Mouse (Mus musculus) ES-Bruce4 (cell line): Measurements from ENCODE around the gene Il3. TPM values are rescaled to one million over a fixed set of nuclear protein-coding genes. Genes with fewer than 3 reads are reported as not detected.

ENCODE experiments used
- H3K27ac ChIP-seq: 2 replicates; pipeline ENCODE4 v1.5.1; 2012; ENCODE audit warnings: low read length, inconsistent platforms; ENCODE audit not compliant: insufficient read depth
- H3K27me3 ChIP-seq: 2 replicates; pipeline ENCODE4 v1.6.1; 2012; ENCODE audit warnings: mild to moderate bottlenecking, low read length, inconsistent platforms; ENCODE audit not compliant: control insufficient read depth, poor library complexity, insufficient read depth, severe bottlenecking
- H3K36me3 ChIP-seq: 2 replicates; pipeline ENCODE4 v1.6.1; 2012; ENCODE audit warnings: inconsistent platforms, mild to moderate bottlenecking, low read length, moderate library complexity; ENCODE audit not compliant: control insufficient read depth, poor library complexity, insufficient read depth, severe bottlenecking
- H3K4me1 ChIP-seq: one replicate; pipeline ENCODE4 v1.8.1; 2011; ENCODE audit warnings: low read length; ENCODE audit not compliant: control insufficient read depth, insufficient read depth
- H3K4me3 ChIP-seq: 2 replicates; pipeline ENCODE4 v1.5.1; 2011; ENCODE audit warnings: low read depth, mild to moderate bottlenecking, low read length
- H3K9ac ChIP-seq: 2 replicates; pipeline ENCODE4 v1.6.1; 2012; ENCODE audit warnings: low read depth, mild to moderate bottlenecking, inconsistent platforms; ENCODE audit not compliant: poor library complexity, severe bottlenecking
- H3K9me3 ChIP-seq: replicated peaks from 2 replicates; pipeline ENCODE4 v1.6.1; 2012; ENCODE audit warnings: mild to moderate bottlenecking, low read length, inconsistent platforms; ENCODE audit not compliant: control insufficient read depth, poor library complexity, insufficient read depth, severe bottlenecking
- CTCF ChIP-seq: IDR thresholded peaks from one replicate; pipeline ENCODE4 v1.8.1; 2011; ENCODE audit warnings: low read depth, low read length
- EP300 ChIP-seq: IDR thresholded peaks from 2 replicates; pipeline ENCODE4 v1.6.1; 2011; ENCODE audit warnings: low read depth, low read length; ENCODE audit not compliant: insufficient read depth
- POLR2A ChIP-seq: IDR thresholded peaks from one replicate; pipeline ENCODE4 v1.8.1; 2011; ENCODE audit warnings: low read length; ENCODE audit not compliant: insufficient read depth
- polyA plus RNA-seq: library from polyadenylated mRNA; stranded (reverse); fragments of >200 nt; gene quantifications from 2 replicates; pipeline ENCODE4 v1.2.4, GENCODE M21; 2011; ENCODE audit warnings: low read depth; ENCODE audit not compliant: missing spikeins, insufficient read depth, insufficient read length

The Il3 gene
- polyA plus RNA-seq, 1 experiment: not detected

- H3K4me3 ChIP-seq: no peak overlapping the region
- TF ChIP-seq CTCF: no peak
- TF ChIP-seq POLR2A: no peak
- TF ChIP-seq EP300: no peak
- H3K27me3 ChIP-seq: no peaks in the 10 kb centered on the region
- H3K9ac ChIP-seq: no peak overlapping the region
- no peaks in the 10 kb centered on the region for H3K9me3 ChIP-seq
- no peaks in the 10 kb centered on the region for H3K4me1 ChIP-seq
- no peaks in the 10 kb centered on the region for H3K36me3 ChIP-seq
- no peak overlapping the region for H3K27ac ChIP-seq
Observed at GRCm38 (mm10) chr11:54269191-54269896, 2.3 kb upstream of the Il3 start.

- TF ChIP-seq CTCF: no peak
- no peak for TF ChIP-seq POLR2A
- TF ChIP-seq EP300: no peak
- no peak overlapping the region for H3K27ac ChIP-seq
- no peaks in the 10 kb centered on the region for H3K9me3 ChIP-seq
- no peaks in the 10 kb centered on the region for H3K4me1 ChIP-seq
- H3K4me3 ChIP-seq: no peak overlapping the region
- no peak overlapping the region for H3K9ac ChIP-seq
- no peaks in the 10 kb centered on the region for H3K36me3 ChIP-seq
- H3K27me3 ChIP-seq: no peaks in the 10 kb centered on the region
Observed at GRCm38 (mm10) chr11:54264542-54264941, 2.5 kb downstream of the Il3 start.

GRCm38 (mm10) chr11:54263405-54264031 lies 3.6 kb downstream of the Il3 start:
- Histone ChIP-seq H3K4me1 (no peaks in the 10 kb centered on the region), H3K9me3 (no peaks in the 10 kb centered on the region), H3K36me3 (no peaks in the 10 kb centered on the region), H3K9ac (no peak overlapping the region), H3K4me3 (no peak overlapping the region), H3K27ac (no peak overlapping the region), H3K27me3 (no peaks in the 10 kb centered on the region)
- TF ChIP-seq CTCF: no peak
- TF ChIP-seq EP300: no peak
- no peak for TF ChIP-seq POLR2A

- H3K4me1 ChIP-seq: no peaks in the 10 kb centered on the region
- no peaks in the 10 kb centered on the region for H3K36me3 ChIP-seq
- no peak overlapping the region for H3K4me3 ChIP-seq
- H3K27ac ChIP-seq: no peak overlapping the region
- H3K9me3 ChIP-seq: no peaks in the 10 kb centered on the region
- H3K9ac ChIP-seq: no peak overlapping the region
- H3K27me3 ChIP-seq: no peaks in the 10 kb centered on the region
- TF ChIP-seq EP300: no peak
- TF ChIP-seq CTCF: peak; percentile 59
Observed at GRCm38 (mm10) chr11:54256624-54257376, 10.3 kb downstream of the Il3 start.

- no peak overlapping the region for H3K4me3 ChIP-seq
- H3K27ac ChIP-seq: no peak overlapping the region
- no peaks in the 10 kb centered on the region for H3K4me1 ChIP-seq
- no peaks in the 10 kb centered on the region for H3K36me3 ChIP-seq
- no peaks in the 10 kb centered on the region for H3K27me3 ChIP-seq
- no peaks in the 10 kb centered on the region for H3K9me3 ChIP-seq
- no peak overlapping the region for H3K9ac ChIP-seq
- TF ChIP-seq POLR2A: no peak
- TF ChIP-seq CTCF: no peak
- no peak for TF ChIP-seq EP300
Observed at GRCm38 (mm10) chr11:54254114-54254513, 13.0 kb downstream of the Il3 start.

- H3K9ac ChIP-seq: no peak overlapping the region
- no peak overlapping the region for H3K27ac ChIP-seq
- TF ChIP-seq EP300: no peak
- H3K4me1 ChIP-seq: no peaks in the 10 kb centered on the region
- no peak overlapping the region for H3K4me3 ChIP-seq
- no peaks in the 10 kb centered on the region for H3K36me3 ChIP-seq
- H3K27me3 ChIP-seq: no peaks in the 10 kb centered on the region
- no peaks in the 10 kb centered on the region for H3K9me3 ChIP-seq
Observed at GRCm38 (mm10) chr11:54250575-54250974, 16.5 kb downstream of the Il3 start.
